Mouse (Mus musculus) frontal cortex, postnatal 36 days (tissue): Measurements from ENCODE around the gene Ccdc177.
"Not testable (repeated sequence)": the region's sequence is repeated elsewhere in the genome, so short reads cannot be mapped to it uniquely, and the experiment has no call there.

Experiments
- DNase-seq, 2 experiments: peaks; one replicate each; pipeline ENCODE4 v3.0.0; 2022; ENCODE audit warnings: low spot score in 2 of 2

The Ccdc177 gene

GRCm38 (mm10) chr12:80760396-80760801 lies at the start of gene Ccdc177:
Gene Ccdc177, minus strand, starts transcription at chr12:80760687.
- peak; percentile 86 to 90 for DNase-seq

- no peak for DNase-seq
Measured at GRCm38 (mm10) chr12:80810005-80810404, 49.5 kb upstream of the Ccdc177 start.

GRCm38 (mm10) chr12:80807451-80808085 lies 47.1 kb upstream of the Ccdc177 start:
- no peak for DNase-seq

- no peak for DNase-seq
Measured at GRCm38 (mm10) chr12:80804861-80805428, 44.5 kb upstream of the Ccdc177 start.

- DNase-seq, result peak; percentile 85 to 93
Measured at GRCm38 (mm10) chr12:80803924-80804323, 43.4 kb upstream of the Ccdc177 start.

- no peak for DNase-seq
Measured at GRCm38 (mm10) chr12:80801443-80801842, 41.0 kb upstream of the Ccdc177 start.

GRCm38 (mm10) chr12:80800156-80800555 lies 39.7 kb upstream of the Ccdc177 start:
- no peak for DNase-seq

- DNase-seq, result no peak
Measured at GRCm38 (mm10) chr12:80798271-80798670, 37.8 kb upstream of the Ccdc177 start.

- no peak for DNase-seq
Measured at GRCm38 (mm10) chr12:80794935-80795785, 34.7 kb upstream of the Ccdc177 start.

GRCm38 (mm10) chr12:80794522-80794921 lies 34.0 kb upstream of the Ccdc177 start:
- no peak for DNase-seq

- no peak for DNase-seq
Measured at GRCm38 (mm10) chr12:80793535-80793934, 33.0 kb upstream of the Ccdc177 start.

GRCm38 (mm10) chr12:80792867-80793266 lies 32.4 kb upstream of the Ccdc177 start:
- DNase-seq, result no peak

- no peak for DNase-seq
Measured at GRCm38 (mm10) chr12:80791571-80792444, 31.3 kb upstream of the Ccdc177 start.

- no peak for DNase-seq
Measured at GRCm38 (mm10) chr12:80790700-80791570, 30.4 kb upstream of the Ccdc177 start.

- DNase-seq, result peak; percentile 98 to 99
Measured at GRCm38 (mm10) chr12:80789849-80790694, 29.6 kb upstream of the Ccdc177 start, which contains the start of gene Susd6. Gene Susd6, plus strand, starts transcription at chr12:80790510.

- not testable (repeated sequence) for DNase-seq
Measured at GRCm38 (mm10) chr12:80789276-80789675, 28.8 kb upstream of the Ccdc177 start.

- DNase-seq, result no peak
Measured at GRCm38 (mm10) chr12:80788188-80788587, 27.7 kb upstream of the Ccdc177 start.

GRCm38 (mm10) chr12:80787604-80788003 lies 27.1 kb upstream of the Ccdc177 start:
- DNase-seq, result no peak

GRCm38 (mm10) chr12:80786591-80786990 lies 26.1 kb upstream of the Ccdc177 start:
- DNase-seq, result no peak

- no peak for DNase-seq
Measured at GRCm38 (mm10) chr12:80785597-80785996, 25.1 kb upstream of the Ccdc177 start.
